Mouse (Mus musculus) gastrocnemius, postnatal 4 days (tissue): Measurements from ENCODE around the gene Lpcat2b. TPM values are rescaled to one million over a fixed set of nuclear protein-coding genes. Genes with fewer than 3 reads are reported as not detected.
A peak's percentile ranks its signal among the peaks of the same experiment; 100 is the strongest.
"Not testable (repeated sequence)": the region's sequence is repeated elsewhere in the genome, so short reads cannot be mapped to it uniquely, and the experiment has no call there.

Experiments used
- DNase-seq, 2 experiments: peaks; one replicate each; pipeline ENCODE4 v3.0.0; 2021 to 2022; ENCODE audit warnings: low spot score in 2 of 2, mixed read lengths in 2 of 2
- long read RNA-seq, 2 experiments: library from polyadenylated mRNA; stranded (forward); transcript quantifications; one replicate each; pipeline ENCODE4 v2.0.0; 2021
- total RNA-seq, 2 experiments: library from RNA; stranded (reverse); gene quantifications; 2 replicates each; pipeline ENCODE4 v1.2.3; 2021

Gene Lpcat2b
- total RNA-seq: not detected
- long read RNA-seq, experiment 1: 0 reads
- long read RNA-seq, experiment 2: 0 reads

DNA sequence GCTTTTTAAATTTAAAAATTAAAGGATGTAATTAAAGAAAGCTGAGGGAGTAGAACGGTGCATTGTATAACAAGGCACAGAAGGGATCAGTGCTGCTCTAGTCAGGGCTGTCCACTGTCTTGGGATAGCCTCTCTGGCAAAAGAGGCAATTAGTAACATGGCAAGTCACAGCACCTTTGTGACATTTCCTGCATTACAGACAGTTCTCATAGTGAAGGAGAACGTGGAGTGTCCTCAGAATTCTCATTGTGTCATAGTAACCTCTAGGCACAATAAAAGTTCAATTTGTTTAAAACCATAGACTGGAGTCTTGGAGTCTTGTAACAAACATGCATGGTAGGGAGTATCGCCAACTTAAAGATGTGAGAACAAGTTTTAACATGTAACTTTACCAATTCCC, at the start of gene Lpcat2b:
Lpcat2b (plus strand) TSS at position 301 of the 400 bp plus-strand sequence.
- no peak for DNase-seq

DNA sequence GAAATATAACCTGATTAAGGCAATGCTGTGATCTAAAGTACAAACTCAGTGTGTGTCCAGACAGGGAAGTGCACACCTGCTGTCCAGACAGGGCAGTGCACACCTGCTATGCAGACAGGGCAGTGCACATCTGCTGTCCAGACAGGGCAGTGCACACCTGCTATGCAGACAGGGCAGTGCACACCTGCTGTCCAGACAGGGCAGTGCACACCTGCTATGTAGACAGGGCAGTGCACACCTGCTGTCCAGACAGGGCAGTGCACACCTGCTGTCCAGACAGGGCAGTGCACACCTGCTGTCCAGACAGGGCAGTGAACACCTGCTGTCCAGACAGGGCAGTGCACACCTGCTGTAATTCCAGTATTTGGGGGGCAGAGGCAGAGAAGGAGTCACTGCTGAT, 44.9 kb upstream of the Lpcat2b start:
- not testable (repeated sequence) for DNase-seq

DNA sequence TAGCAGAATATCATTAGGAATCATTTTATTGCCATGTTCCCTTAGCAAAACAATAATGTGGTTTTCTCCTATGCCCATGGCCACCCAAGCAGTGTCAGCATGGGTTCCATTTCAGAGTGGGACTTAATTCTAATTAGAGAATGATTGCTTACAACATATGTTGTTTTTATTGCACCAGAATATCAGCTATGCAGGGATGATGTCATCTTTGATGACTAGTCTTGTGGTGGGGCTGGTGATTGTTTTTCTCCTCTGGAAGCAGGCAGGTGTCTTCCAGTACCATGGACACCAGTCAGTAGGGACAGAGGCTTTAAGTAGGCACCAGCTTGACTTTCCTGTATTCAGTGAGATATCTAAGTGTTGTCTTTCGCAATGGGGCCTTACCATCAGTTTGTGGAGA, 43.6 kb upstream of the Lpcat2b start:
- no peak for DNase-seq

- DNase-seq: no peak
These were observed 42.0 kb upstream of the Lpcat2b start for GRCm38 (mm10) chr5:107389373-107389772.

GRCm38 (mm10) chr5:107394437-107394836, 36.9 kb upstream of the Lpcat2b start:
- no peak for DNase-seq

DNA sequence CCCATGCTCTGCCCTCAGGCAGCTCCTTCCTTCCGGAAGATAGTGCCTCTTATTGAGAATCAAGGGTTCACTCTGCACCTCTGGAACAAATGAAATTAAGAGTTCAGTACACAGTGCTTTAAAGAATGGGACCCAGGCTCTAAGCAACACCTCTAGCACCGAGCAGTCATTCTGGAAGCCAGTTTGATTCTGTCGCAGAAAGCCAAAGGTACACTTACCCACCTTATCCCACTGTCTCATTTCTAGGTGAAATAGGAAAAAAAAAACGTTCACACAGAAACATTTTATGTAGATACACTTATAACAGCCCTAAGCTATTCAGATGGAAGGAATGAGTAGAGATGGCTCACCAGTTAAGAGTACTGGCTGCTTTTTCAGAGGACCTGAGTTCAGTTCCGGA, 28.9 kb upstream of the Lpcat2b start, which contains the start of gene Ephx4:
Ephx4 (plus strand) TSS at position 301 of the 400 bp plus-strand sequence.
- DNase-seq: no peak

DNA sequence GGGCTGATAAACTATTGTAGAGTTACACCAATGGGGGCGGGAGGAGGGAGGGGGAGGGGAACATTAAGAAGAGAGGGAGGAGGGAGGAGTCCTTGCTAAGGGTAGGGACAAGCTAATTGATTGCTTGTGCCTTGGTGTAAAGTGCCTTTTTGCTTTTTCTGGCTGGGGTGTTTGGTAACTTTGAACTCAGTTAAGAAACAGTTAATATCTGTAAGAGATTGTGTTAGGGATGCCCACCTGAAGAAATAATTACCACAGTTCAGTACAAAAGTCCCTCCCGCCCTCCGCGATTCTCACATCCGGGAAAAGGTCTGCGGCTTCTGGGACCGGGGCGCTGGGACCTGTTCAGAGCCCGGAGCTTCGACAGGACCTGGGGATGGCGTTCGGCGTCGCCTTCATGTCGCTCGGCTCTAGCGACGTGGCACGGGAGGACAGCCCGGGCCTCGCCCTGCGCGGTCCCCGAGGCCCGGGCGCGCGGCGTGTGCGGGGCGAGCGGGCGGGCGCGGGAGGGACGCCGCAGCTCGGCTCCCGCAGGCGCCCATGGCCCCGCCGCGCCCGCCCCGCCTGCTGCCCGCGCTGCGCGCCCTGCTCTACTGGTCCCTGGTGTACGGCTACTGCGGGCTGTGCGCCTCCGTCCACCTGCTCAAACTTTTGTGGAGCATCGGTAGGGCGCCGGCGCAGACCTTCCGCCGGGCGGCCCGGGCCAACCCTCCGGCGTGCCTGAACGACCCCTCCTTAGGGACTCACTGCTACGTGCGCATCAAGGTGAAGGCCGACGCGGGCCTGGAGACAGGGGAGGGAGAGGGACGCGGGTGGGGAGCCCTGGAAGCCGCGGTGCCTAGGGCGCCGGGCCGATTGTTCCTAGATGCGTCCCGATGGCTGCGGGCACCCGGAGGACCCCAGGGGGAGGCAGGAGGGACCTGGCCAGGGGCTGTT, 28.1 kb upstream of the Lpcat2b start:
- peak; percentile 18 to 35 for DNase-seq

DNA sequence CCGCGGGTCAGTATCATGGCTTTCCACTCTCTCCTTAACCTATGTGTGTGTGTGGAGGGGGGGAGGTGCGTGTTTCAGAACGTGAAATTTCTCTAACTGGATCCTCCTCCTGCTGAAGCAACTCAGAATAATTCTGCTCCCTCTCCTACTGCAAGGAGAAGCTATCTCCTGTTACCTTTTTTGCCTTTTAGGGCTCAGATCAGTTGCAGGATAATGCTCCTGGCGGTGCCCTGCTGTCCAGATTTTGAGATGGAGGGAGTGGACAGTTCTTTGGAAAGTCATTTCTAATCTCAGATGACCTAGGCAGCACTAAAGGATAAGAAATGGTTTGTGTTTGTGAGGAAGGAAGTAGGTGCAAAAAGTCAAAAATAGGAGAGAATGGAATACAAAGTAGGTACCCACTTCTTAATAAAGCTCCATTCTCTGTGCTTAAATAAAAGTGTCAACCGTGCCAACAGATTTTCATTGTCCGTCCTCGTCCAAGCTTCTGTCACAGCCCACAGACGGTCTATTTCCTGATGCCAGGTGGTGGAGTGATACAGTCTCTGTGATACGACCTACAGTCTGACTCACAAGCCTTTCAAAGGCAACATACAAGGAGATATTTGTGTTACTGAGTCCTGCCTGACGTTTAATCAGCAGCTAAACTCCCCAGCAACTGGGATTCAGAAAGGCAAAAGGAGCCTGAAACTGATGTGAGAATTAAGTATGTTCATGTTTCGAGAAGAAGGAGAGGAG, 27.2 kb upstream of the Lpcat2b start:
- no peak for DNase-seq

DNA sequence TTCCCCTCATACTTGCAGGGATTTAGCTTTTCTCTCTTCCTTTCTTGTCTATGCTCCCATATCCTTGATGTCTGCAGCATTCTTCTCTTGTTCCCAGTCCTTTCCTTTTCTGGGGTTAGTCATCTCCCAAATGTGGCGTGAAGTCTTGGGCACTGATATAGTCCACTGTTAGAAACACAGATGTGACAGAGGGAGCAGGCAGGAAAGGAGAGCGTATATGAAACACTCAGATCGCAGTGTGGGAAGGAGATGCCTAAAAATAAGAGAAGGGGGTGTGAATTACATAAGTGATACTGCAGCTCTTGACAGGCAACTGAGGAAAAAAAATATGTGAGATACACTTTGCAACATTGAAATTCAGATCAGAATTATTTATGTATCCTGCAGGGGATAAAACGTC, 26.0 kb upstream of the Lpcat2b start:
- no peak for DNase-seq

DNA sequence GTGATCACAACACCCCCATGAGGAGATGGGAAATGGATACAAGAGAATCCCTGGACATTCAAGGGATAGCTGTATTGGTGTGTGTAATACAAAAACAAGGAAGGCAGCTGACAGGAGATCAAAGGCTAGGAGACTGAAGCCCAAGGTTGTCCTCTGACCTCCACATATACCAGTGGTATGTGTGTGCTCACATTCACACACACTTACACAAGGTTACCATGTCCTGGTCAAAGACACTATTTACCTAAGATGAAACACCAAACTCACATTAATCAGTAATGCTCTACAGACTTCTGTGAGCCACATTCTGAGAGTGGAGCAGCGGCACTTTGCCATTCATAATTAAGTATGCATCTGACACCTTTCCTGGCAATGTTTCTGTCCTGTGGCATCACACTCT, 21.0 kb upstream of the Lpcat2b start:
- DNase-seq: no peak

DNA sequence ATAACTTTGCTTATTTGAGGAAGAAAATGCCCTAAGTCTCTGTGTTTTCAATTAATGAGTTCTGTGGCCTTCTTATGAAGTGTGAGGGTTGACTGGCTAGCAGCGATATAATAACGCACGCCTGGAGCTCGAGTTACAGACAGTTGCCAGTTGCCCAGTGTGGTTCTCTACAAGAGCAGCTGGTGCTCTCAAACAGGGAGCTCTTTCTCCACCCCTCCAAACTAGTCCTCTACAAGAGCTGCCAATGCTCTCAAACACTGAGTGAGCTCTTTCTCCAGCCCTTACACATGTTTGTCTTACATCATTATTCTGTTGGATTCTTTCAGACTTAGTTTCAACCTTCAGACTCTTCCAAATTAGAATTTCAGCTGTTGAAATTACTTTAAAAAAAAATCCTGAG, 20.0 kb upstream of the Lpcat2b start:
- no peak for DNase-seq

GRCm38 (mm10) chr5:107412285-107412684, 19.1 kb upstream of the Lpcat2b start:
- DNase-seq: no peak

DNA sequence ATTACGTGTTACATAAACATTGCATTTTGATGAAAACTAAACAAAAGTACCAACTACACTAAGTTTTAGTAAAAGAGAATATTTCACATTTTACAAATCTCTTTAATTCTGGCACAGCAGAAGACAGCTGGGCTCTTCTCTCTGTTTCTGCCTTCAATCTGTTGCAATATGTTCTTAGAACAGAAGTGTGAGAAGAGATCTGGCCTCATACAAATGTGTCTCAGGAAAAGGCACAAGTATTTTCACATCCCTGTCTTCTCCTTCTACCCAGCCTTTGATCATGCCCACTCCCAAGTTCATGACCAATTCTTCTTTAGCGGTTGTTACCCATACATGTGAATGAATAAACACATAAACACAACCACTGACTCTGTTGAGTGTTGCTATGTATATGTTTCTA, 16.3 kb upstream of the Lpcat2b start:
- no peak for DNase-seq

- DNase-seq: no peak
These were observed 9.7 kb upstream of the Lpcat2b start for GRCm38 (mm10) chr5:107421676-107422075.

GRCm38 (mm10) chr5:107434001-107434400, 2.7 kb downstream of the Lpcat2b start:
- no peak for DNase-seq

DNA sequence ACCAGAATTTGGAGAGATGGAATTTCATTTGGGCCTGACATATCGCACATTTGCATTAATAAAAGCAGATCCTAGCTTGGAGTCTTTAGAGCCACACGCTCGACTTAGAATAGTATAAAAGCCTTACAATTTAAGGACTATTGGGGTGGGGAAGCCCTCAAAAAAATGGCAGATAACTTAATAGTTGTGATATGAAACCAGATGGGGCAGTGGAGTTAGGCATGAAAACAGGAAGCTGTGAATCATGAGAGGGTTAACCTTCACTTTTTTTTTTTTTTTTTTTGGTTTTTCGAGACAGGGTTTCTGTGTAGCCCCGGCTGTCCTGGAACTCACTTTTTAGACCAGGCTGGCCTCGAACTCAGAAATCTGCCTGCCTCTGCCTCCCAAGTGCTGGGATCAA, 4.8 kb downstream of the Lpcat2b start:
- no peak for DNase-seq

DNA sequence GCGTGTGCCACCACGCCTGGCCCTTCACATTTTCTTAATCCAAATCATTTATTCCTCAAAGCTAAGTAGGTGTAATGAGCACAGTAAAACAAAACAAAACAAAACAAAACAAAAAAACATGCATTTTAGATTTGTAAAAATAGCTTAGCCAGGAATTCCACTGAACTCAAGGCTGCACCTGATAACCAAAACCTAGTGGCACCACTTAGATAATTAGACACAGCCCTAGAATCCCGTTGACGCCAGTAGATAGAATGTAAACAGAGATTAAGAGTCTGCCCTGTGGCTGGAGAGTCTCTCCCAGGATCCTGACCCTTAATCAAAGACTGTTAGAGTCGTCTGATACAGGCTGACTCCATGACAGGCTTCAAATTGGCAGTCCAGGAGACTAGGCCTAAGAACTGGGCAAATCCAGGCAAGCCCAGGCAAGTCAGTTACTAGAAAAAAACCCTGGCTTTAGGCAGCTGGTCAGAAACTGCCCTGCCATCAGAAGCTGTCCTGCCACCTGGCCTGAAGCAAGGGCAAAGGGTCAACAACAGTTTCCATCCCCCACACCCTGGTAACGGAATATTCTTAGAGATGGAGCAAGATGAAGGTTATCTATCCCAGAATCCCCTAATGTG, 5.3 kb downstream of the Lpcat2b start:
- DNase-seq: no peak

DNA sequence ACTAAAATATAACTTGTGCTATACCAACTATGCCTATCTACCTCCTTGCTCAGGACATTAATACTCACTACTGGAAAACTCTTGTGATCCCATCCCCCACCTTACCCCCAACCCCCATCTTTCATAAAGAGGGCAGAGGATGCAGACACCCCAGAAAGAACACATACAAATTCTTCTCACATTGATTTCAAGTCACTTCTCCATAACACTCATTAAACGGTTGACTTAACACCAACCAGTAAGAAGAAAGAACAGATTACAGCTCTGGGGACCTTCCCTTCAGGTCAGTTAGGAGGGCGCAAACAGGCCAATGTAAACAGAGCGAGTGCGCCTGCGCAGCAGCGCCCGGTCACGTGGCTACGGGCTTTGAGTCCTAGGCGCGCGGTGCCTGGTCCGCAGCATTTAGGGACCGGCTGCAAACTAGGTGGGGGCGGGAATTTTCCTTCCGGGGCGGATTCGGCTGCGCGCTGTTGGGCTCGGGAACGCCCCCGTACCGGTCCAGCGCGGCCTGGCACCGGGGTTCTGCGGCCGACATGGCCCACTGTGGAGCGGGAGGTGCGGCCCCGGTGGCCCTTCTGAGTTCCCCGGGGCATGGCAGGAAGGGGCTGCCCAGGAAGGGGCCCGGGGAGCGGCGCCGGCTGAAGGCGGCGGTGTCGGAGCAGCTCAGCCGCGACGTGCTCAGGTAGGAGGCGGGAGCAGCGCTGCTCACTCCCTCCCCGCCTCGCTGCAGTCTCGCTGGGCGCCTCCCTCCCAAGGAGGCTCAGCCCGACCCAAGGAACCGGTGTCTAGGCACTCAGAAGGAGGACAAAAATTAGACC, 6.3 kb downstream of the Lpcat2b start, which contains the start of gene Btbd8:
Btbd8 (plus strand) TSS at position 534 of the 818 bp plus-strand sequence.
- DNase-seq: peak; percentile 95 to 96

DNA sequence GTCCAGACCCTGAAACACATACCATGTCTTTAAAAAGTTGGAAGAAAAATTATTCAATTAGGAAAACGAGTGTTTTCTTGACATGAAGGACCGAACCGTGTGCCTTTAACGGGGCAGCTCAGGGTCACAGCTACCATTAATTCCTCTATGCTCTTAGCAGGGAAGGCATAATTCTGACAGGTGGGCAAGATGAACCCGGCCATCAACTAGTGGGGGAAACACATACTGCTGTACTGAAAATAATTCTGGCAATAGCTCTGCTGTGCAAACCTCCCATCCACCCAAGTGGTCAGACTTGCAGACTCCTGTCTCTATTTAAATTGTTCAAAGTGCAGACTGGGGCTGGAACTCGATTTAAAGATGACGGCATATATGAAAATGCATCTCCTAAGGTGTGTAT, 7.0 kb downstream of the Lpcat2b start:
- DNase-seq: no peak

- DNase-seq: no peak
These were observed 10.5 kb downstream of the Lpcat2b start for GRCm38 (mm10) chr5:107441881-107442280.

GRCm38 (mm10) chr5:107444251-107444650, 12.9 kb downstream of the Lpcat2b start:
- DNase-seq: no peak
